Mouse (Mus musculus) liver, adult 2 months (tissue): ENCODE measurements around the gene Pif1. TPM values are rescaled to one million over a fixed set of nuclear protein-coding genes. Genes with fewer than 3 reads are reported as not detected.

Experiments
- DNase-seq: peaks from one replicate; pipeline ENCODE4 v3.0.0-alpha.2; 2011; ENCODE audit warnings: low read depth, low spot score; ENCODE audit errors: extremely low read depth
- H3K27ac ChIP-seq: fragments of 200-500 bp; replicated peaks from 2 replicates; pipeline ENCODE4 v1.5.1; 2012; ENCODE audit warnings: low read depth, mild to moderate bottlenecking, control low read depth, inconsistent platforms, low read length; ENCODE audit not compliant: insufficient read depth
- H3K27me3 ChIP-seq: fragments of 200-500 bp; 2 replicates; pipeline ENCODE4 v1.6.1; 2012; ENCODE audit warnings: mild to moderate bottlenecking, moderate library complexity, low read length, inconsistent platforms; ENCODE audit not compliant: control insufficient read depth, insufficient read depth
- H3K36me3 ChIP-seq: fragments of 200-500 bp; 2 replicates; pipeline ENCODE4 v1.6.1; 2012; ENCODE audit warnings: low read length, inconsistent platforms; ENCODE audit not compliant: control insufficient read depth, insufficient read depth
- H3K4me1 ChIP-seq: fragments of 200-500 bp; 2 replicates; pipeline ENCODE4 v1.6.1; 2011; ENCODE audit warnings: low read length; ENCODE audit not compliant: control insufficient read depth, insufficient read depth
- H3K4me3 ChIP-seq: fragments of 200-500 bp; 2 replicates; pipeline ENCODE4 v1.5.1; 2011; ENCODE audit warnings: low read depth, mild to moderate bottlenecking, control low read depth, low read length, moderate library complexity; ENCODE audit not compliant: insufficient read depth
- H3K79me2 ChIP-seq: fragments of 200-500 bp; 2 replicates; pipeline ENCODE4 v1.6.1; 2012; ENCODE audit warnings: inconsistent platforms, mild to moderate bottlenecking, low read length, moderate library complexity; ENCODE audit not compliant: control insufficient read depth, insufficient read depth
- H3K9ac ChIP-seq: fragments of 200-500 bp; 2 replicates; pipeline ENCODE4 v1.6.1; 2012; ENCODE audit warnings: low read depth, mild to moderate bottlenecking, control low read depth, inconsistent platforms, low read length
- CTCF ChIP-seq: fragments of 200-500 bp; IDR thresholded peaks from 2 replicates; pipeline ENCODE4 v1.5.1; 2011; ENCODE audit warnings: low read depth, low read length, control low read depth
- POLR2A ChIP-seq: fragments of 200-500 bp; IDR thresholded peaks from 2 replicates; pipeline ENCODE4 v1.6.1; 2011; ENCODE audit warnings: low read length, control low read depth; ENCODE audit not compliant: insufficient read depth; ENCODE audit errors: extremely low read depth
- WGBS: fragments of 180-500 bp; shearing (Covaris S2); methylation state at CpG from one replicate; pipeline ENCODE4 v1.1.7; 2018; 5-methylcytosine and 5-hydroxymethylcytosine counted together
- polyA plus RNA-seq: library from polyadenylated mRNA; depleted of rRNA; stranded (reverse); fragments of >200 nt; gene quantifications from 2 replicates; pipeline ENCODE4 v1.2.3, GENCODE M21; 2012
- total RNA-seq: library from RNA; depleted of rRNA; stranded (reverse); fragments of >200 nt; gene quantifications from 2 replicates; pipeline ENCODE4 v1.2.3, GENCODE M21; 2014

Gene Pif1
- total and polyA plus RNA-seq, 2 experiments: 0.04 TPM; not detected in 1

DNA sequence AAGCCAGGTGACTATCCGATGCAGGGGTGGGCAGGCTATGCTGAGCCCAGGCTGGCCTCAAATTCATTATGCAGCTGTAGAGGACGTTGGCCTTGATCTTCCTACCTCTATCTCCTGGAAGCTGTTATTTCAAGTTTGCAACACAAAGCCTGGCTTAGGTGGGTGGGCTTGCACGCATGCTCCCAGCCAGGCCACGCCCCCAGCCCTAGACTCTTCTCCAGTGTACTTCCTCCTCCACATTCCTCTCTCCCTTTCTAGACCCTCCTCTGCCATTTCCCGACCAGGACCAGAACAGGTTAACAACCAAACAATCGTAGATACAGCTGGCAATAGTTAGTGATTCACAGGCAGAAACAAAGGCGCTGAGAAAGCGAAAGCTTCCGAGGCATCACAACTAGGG lies 6.6 kb downstream of the Pif1 start:
- Histone ChIP-seq H3K79me2 (no peaks in the 10 kb centered on the region), H3K4me3 (no peak overlapping the region), H3K36me3 (no peaks in the 10 kb centered on the region), H3K4me1 (no peaks in the 10 kb centered on the region), H3K9ac (no peak overlapping the region), H3K27me3 (peaks cover 4% of the 10 kb centered on the region; the same call in 1 of the 2 replicates), H3K27ac (no peak overlapping the region)
- DNase-seq: no peak
- TF ChIP-seq CTCF: no peak
- 95% methylated on average over 9 of the region's 9 CpGs for WGBS

DNA sequence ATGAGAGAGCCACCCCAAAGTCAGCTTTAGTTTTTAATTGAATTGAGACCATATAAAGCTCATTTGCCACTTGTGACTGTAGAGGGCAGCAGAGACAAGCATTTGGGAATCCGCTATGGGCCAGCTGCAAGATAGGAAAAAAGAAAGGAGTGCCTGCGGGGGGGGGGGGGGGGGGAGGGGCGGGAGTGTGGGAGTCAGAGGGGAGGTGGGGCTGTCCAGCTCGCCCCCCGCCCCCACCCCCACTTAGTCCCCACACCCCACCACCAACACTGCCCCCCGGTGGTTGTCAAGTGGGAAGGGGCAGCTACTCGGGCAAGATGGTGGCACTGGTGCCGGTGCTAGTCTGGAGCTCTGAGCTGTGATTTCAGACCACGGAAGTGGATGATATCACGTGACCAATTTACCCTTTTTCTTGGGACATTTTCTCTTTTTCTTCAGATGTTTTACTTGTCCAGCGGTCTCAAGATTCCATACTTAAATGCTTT lies 11.8 kb downstream of the Pif1 start:
- H3K79me2 ChIP-seq: no peaks in the 10 kb centered on the region
- no peak overlapping the region for H3K9ac ChIP-seq
- no peaks in the 10 kb centered on the region for H3K27me3 ChIP-seq
- peak; percentile 47 for DNase-seq
- 0 out of 2 replicates have a peak overlapping the region, but pooled peaks have one; percentile 40 for H3K4me3 ChIP-seq
- WGBS: 41% methylated on average over 8 of the region's 11 CpGs
- H3K27ac ChIP-seq: no peak overlapping the region
- TF ChIP-seq POLR2A (no peak), CTCF (peak; percentile 36; the same call in 1 of the 2 replicates)
- no peaks in the 10 kb centered on the region for H3K4me1 ChIP-seq
- no peaks in the 10 kb centered on the region for H3K36me3 ChIP-seq

DNA sequence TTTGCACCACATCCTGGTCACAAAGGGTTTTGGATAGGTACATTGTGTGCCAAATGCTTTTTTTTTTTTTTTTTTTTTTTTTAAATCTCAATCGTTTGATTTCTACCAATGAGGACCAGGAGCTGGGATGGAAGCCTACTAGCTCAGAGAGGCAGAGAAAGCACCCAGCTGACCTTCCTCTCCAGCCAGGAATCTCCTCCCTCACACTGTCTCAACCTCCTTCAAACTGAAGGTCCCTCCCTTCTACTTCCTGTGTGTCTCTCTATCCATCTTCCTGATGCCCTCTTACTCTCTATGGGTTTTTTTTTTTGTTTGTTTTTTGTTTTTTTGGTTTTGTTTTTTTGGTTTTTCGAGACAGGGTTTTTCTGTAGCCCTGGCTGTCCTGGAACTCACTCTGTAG lies 14.0 kb downstream of the Pif1 start:
- no peaks in the 10 kb centered on the region for H3K79me2 ChIP-seq
- H3K4me3 ChIP-seq: no peak overlapping the region
- no peaks in the 10 kb centered on the region; the same call in 1 of the 2 replicates for H3K4me1 ChIP-seq
- WGBS: 63% methylated on average over 2 of the region's 2 CpGs
- no peak for TF ChIP-seq CTCF
- no peak for TF ChIP-seq POLR2A
- no peak for DNase-seq
- H3K27ac ChIP-seq: no peak overlapping the region
- H3K9ac ChIP-seq: no peak overlapping the region
- H3K27me3 ChIP-seq: no peaks in the 10 kb centered on the region
- H3K36me3 ChIP-seq: no peaks in the 10 kb centered on the region

DNA sequence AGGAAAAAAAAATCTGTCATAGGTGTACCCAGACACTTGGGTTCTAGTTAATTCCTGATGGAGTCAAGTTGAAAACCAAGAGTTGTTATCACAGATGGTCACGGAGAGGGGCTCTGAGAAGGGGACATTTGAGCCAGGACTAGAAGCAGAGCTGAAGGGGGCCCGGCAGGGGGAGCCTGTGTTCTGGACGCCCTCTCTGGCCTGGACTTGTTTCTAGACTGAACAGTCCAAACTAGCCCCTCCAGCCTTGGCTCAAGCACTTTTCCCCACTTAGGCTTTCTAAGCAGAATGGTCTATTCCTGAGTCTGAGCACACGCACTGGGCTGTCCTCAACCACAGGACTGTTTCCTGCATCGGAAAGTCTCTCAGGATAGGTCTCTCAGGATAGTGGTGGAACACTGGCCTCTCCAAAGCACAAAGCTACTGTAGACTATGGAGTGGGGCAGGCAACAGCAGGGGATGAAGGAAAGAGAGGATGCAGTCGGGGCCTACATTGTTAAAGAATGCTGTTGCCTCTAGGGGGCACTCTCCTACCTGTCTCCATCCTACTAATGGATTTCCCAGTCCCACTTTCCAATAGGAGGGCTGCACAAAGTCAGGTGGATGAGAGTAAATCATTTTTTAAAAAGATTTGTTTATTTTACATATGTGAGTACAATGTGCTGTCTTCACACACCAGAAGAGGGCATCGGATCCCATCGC lies 16.6 kb downstream of the Pif1 start:
- Histone ChIP-seq H3K27ac (no peak overlapping the region), H3K9ac (no peak overlapping the region), H3K27me3 (no peaks in the 10 kb centered on the region), H3K4me1 (no peaks in the 10 kb centered on the region; the same call in 1 of the 2 replicates), H3K36me3 (no peaks in the 10 kb centered on the region), H3K79me2 (no peaks in the 10 kb centered on the region), H3K4me3 (no peak overlapping the region)
- TF ChIP-seq CTCF: peak; percentile 56
- no peak for TF ChIP-seq POLR2A
- 76% methylated on average over 8 of the region's 8 CpGs for WGBS
- DNase-seq: no peak

DNA sequence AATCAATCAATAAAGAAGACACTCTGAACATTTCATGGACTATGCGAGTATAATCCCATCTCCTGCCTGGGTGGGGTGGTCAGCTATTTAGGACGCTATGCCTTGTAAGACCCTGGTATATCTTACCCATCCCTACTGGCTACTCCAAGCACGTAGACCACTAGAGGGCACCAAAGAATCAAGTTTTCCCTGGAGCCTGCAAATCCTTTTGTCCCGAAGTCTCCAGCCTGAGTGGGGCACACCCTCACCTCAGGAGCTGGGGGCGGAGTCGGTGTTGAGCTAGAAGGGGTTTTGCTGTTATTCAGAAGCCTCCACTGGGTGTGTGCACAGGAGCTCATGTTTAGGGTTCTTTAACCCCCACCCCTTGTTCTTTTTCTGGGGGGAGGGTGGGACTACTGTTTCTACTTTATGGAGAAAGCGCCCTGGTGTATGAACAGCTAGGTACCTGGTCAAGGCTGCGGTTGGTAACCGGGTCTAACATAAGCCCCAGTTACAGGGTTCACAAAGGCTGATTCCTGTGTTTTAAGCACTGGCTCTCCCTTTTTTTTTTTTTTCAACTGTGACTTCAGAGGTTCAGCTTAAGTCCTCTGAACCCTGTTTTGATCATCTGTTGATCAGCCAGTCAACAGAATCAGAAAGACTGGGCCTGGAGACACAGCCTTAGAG lies 18.6 kb downstream of the Pif1 start:
- DNase-seq: peak; percentile 76
- no peak overlapping the region for H3K9ac ChIP-seq
- no peaks in the 10 kb centered on the region for H3K27me3 ChIP-seq
- TF ChIP-seq CTCF (peak; percentile 52), POLR2A (no peak)
- H3K36me3 ChIP-seq: no peaks in the 10 kb centered on the region
- no peaks in the 10 kb centered on the region; the same call in 1 of the 2 replicates for H3K4me1 ChIP-seq
- no peaks in the 10 kb centered on the region for H3K79me2 ChIP-seq
- no peak overlapping the region for H3K27ac ChIP-seq
- WGBS: 9% methylated on average over 9 of the region's 9 CpGs
- H3K4me3 ChIP-seq: no peak overlapping the region
